Mouse (Mus musculus): ENCODE results near the gene Ubtd1.

DNA sequence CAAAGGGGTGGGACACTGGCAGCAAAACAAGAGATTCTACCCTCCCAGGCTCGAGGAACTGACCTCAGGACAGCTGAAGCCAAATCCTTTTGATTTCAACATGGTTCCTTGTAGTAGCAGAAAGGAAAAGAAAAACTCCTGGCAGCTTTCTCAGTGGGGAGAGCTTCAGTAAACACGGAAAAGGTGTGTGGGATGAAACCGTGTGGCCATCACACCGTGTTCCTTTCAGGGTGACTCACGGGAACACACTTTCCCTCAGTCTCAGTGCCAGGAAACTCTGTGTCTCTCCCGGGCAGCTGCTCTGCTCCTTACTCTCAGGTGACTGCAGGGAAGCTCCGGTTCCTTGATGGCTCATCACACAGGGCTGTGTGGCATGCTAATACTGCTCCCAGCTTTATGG is 76.9 kb downstream of the Ubtd1 start:
- no peak for TF ChIP-seq CTCF (IDR thresholded peaks at IDR 0.05)
- TF ChIP-seq POLR2A (IDR thresholded peaks at IDR 0.05; ENCODE audit: insufficient read depth, low read depth, low read length) = no peak

All from heart, adult 2 months (tissue).